ENCODE assay signal across 27 mouse cellular contexts in the genomic region with DNA sequence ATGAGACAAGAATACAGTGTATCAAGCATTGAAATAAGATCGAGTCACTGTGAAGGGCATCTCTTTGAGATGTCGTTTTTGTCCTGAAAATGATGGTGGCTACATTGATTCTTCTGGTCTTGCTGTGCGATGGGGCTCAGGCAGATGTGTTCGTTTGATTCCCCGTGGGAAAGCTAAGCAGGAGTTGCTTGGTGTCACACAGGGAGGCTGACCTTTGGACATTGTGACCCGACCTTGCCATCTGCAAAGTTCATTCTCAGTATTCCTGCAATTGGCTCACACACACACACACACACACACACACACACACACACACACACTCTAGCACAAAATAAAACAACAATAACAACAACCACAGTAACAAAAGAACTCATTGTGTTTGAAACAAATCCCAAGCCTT.
A peak's percentile ranks its signal among the peaks of the same experiment; 100 is the strongest.
DNase-seq lines count a peak whose midpoint lies in the region; ATAC-seq and TF ChIP-seq lines count a peak whose summit lies in the region.
"Had no signal": no experiment of that assay in that cellular context is flagged by ENCODE, and none has a peak within 500 bp of the region (broad histone marks: within the 10 kb centered on the region; RNA-seq: fewer than 3 reads in every experiment).

No protein-coding gene starts in this region.

- TF ChIP-seq CTCF in liver, adult 2 months (IDR thresholded peaks at IDR 0.05; ENCODE audit: low read depth, low read length): no peak
- TF ChIP-seq CTCF in forebrain, postnatal 0 days (IDR thresholded peaks at IDR 0.05; ENCODE audit: low read depth): no peak

- H3K4me3 ChIP-seq in liver, adult 2 months (ENCODE audit: insufficient read depth, low read depth, low read length): no peak overlapping the region
- H3K4me3 ChIP-seq in liver, embryonic 11.5 days (ENCODE audit: low read depth, low read length): no peak overlapping the region
- no peak overlapping the region for H3K4me3 ChIP-seq in forebrain, postnatal 0 days (ENCODE audit: low read depth, low read length)
- H3K4me3 ChIP-seq: embryonic facial prominence, embryonic 12.5 days; embryonic facial prominence, embryonic 15.5 days; heart, adult 2 months; heart, embryonic 15.5 days; hindbrain, embryonic 12.5 days; hindbrain, embryonic 15.5 days; intestine, embryonic 15.5 days had no signal

- H3K4me2 ChIP-seq in liver, embryonic 11.5 days: no peak overlapping the region
- H3K4me2 ChIP-seq in forebrain, postnatal 0 days (ENCODE audit: low read depth): no peak overlapping the region
- H3K4me2 ChIP-seq: embryonic facial prominence, embryonic 12.5 days; embryonic facial prominence, embryonic 15.5 days; heart, embryonic 11.5 days; heart, embryonic 15.5 days; hindbrain, embryonic 12.5 days; hindbrain, embryonic 15.5 days; intestine, embryonic 15.5 days had no signal

- no peak overlapping the region for H3K9ac ChIP-seq in liver, adult 2 months (ENCODE audit: low read depth, low read length)
- no peak overlapping the region for H3K9ac ChIP-seq in liver, embryonic 11.5 days (ENCODE audit: low read depth, low read length)
- no peak overlapping the region for H3K9ac ChIP-seq in forebrain, postnatal 0 days
- H3K9ac ChIP-seq: embryonic facial prominence, embryonic 12.5 days; embryonic facial prominence, embryonic 15.5 days; heart, embryonic 15.5 days; hindbrain, embryonic 12.5 days; hindbrain, embryonic 15.5 days; intestine, embryonic 15.5 days had no signal

- H3K4me1 ChIP-seq in liver, adult 2 months (ENCODE audit: control insufficient read depth, insufficient read depth, low read length): no peaks in the 10 kb centered on the region
- no peaks in the 10 kb centered on the region for H3K4me1 ChIP-seq in liver, embryonic 11.5 days (replicated peaks; ENCODE audit: control insufficient read depth, insufficient read depth, low read length)
- no peaks in the 10 kb centered on the region for H3K4me1 ChIP-seq in forebrain, postnatal 0 days (ENCODE audit: insufficient read depth)
- H3K4me1 ChIP-seq: embryonic facial prominence, embryonic 12.5 days; embryonic facial prominence, embryonic 15.5 days; heart, embryonic 15.5 days; intestine, embryonic 15.5 days had no signal

- H3K27me3 ChIP-seq in liver, adult 2 months (ENCODE audit: control insufficient read depth, insufficient read depth, low read length): no peaks in the 10 kb centered on the region
- H3K27me3 ChIP-seq in liver, embryonic 11.5 days (replicated peaks; ENCODE audit: control insufficient read depth, insufficient read depth, low read length): no peaks in the 10 kb centered on the region
- no peaks in the 10 kb centered on the region for H3K27me3 ChIP-seq in forebrain, postnatal 0 days (ENCODE audit: insufficient read depth, low read length)
- H3K27me3 ChIP-seq: embryonic facial prominence, embryonic 12.5 days; embryonic facial prominence, embryonic 15.5 days; heart, embryonic 15.5 days; hindbrain, embryonic 12.5 days; hindbrain, embryonic 15.5 days; intestine, embryonic 15.5 days had no signal

- 31% methylated on average over 6 of the region's 6 CpGs for WGBS in liver, adult 2 months
- 67% methylated on average over 6 of the region's 6 CpGs for WGBS in liver, embryonic 11.5 days
- 64% methylated on average over 6 of the region's 6 CpGs for WGBS in forebrain, postnatal 0 days

- no peaks in the 10 kb centered on the region for H3K79me2 ChIP-seq in liver, adult 2 months (ENCODE audit: control insufficient read depth, insufficient read depth, low read length)

- peak; percentile 51 for DNase-seq in liver, adult 2 months (ENCODE audit: extremely low read depth, low read depth, low spot score)
- no peak for DNase-seq in liver, embryonic 11.5 days (ENCODE audit: low spot score)
- peak; percentile 75 for DNase-seq in embryo, embryonic 10 days (ENCODE audit: low spot score)
- peak; percentile 72 for DNase-seq in embryo, embryonic 10.5 days (ENCODE audit: low spot score)
- DNase-seq in hindlimb bud, embryonic 11.5 days (ENCODE audit: extremely low spot score, low read depth, low spot score): peak; percentile 6
- no peak for DNase-seq in forebrain, postnatal 0 days
- DNase-seq in thymus, postnatal 4 days: no peak
- DNase-seq: adrenal gland, adult 8-10 months; adrenal gland, postnatal 25 days; cerebellum, adult 11-12 months; cerebellum, adult 8-10 months; cerebellum, postnatal 10 days; gastrocnemius, postnatal 10 days; gastrocnemius, postnatal 36 days; heart, adult 2 months; heart, postnatal 10 days; heart, postnatal 36 days had no signal

- no peaks in the 10 kb centered on the region for H3K9me3 ChIP-seq in liver, embryonic 11.5 days (ENCODE audit: control insufficient read depth, low read length)
- no peaks in the 10 kb centered on the region for H3K9me3 ChIP-seq in forebrain, postnatal 0 days (ENCODE audit: low read length)
- H3K9me3 ChIP-seq: embryonic facial prominence, embryonic 12.5 days; embryonic facial prominence, embryonic 15.5 days; heart, embryonic 15.5 days; hindbrain, embryonic 12.5 days; hindbrain, embryonic 15.5 days; intestine, embryonic 15.5 days had no signal

- H3K36me3 ChIP-seq in liver, adult 2 months (ENCODE audit: control insufficient read depth, insufficient read depth, low read length): no peaks in the 10 kb centered on the region
- H3K36me3 ChIP-seq in liver, embryonic 11.5 days (ENCODE audit: control insufficient read depth, insufficient read depth, low read length): no peaks in the 10 kb centered on the region
- H3K36me3 ChIP-seq in forebrain, postnatal 0 days (ENCODE audit: insufficient read depth): no peaks in the 10 kb centered on the region
- H3K36me3 ChIP-seq: embryonic facial prominence, embryonic 12.5 days; embryonic facial prominence, embryonic 15.5 days; heart, embryonic 15.5 days; hindbrain, embryonic 12.5 days; hindbrain, embryonic 15.5 days; intestine, embryonic 15.5 days had no signal

- no peak for TF ChIP-seq POLR2A in liver, adult 2 months (IDR thresholded peaks at IDR 0.05; ENCODE audit: extremely low read depth, insufficient read depth, low read length)

- ATAC-seq in liver, embryonic 11.5 days (replicated peaks; ENCODE audit: low FRiP score): no peak
- ATAC-seq in activated CD4-positive, CD25-positive, alpha-beta regulatory T cell, adult 4 months: no peak
- ATAC-seq in forebrain, postnatal 0 days: no peak
- ATAC-seq: CD4-positive, CD25-positive, alpha-beta regulatory T cell, adult 4 months; forebrain, embryonic 14.5 days; intestine, embryonic 15.5 days had no signal

- no peak overlapping the region for H3K27ac ChIP-seq in liver, adult 2 months (replicated peaks; ENCODE audit: insufficient read depth, low read depth, low read length)
- H3K27ac ChIP-seq in liver, embryonic 11.5 days (ENCODE audit: low read depth, low read length): no peak overlapping the region
- no peak overlapping the region for H3K27ac ChIP-seq in forebrain, postnatal 0 days (ENCODE audit: low read depth, low read length)
- H3K27ac ChIP-seq: embryonic facial prominence, embryonic 12.5 days; embryonic facial prominence, embryonic 15.5 days; heart, adult 2 months; heart, embryonic 15.5 days; hindbrain, embryonic 12.5 days; hindbrain, embryonic 15.5 days; intestine, embryonic 15.5 days had no signal

Comparison
In these comparisons a context has a peak if more than half of its experiments do, and no peak if none do; other contexts are left out.
1. DNase-seq: peak in liver, adult 2 months (single experiment), embryo, embryonic 10 days (single experiment), embryo, embryonic 10.5 days (single experiment) and hindlimb bud, embryonic 11.5 days (single experiment); none in liver, embryonic 11.5 days (single experiment), forebrain, postnatal 0 days (single experiment) and thymus, postnatal 4 days (single experiment).